Mouse (Mus musculus): ENCODE measurements at regions not wholly inside any gene's neighbourhood (a gene's known extent, or its start where the extent isn't known, plus 50 kb on each side); places are given as distances from the start of the nearest gene placed in this dataset.

GRCm38 (mm10) chr14:99710656-99711177, 412.2 kb downstream of the Klf5 start:
- DNase-seq (ENCODE audit: low read depth, low spot score), result no peak

GRCm38 (mm10) chr14:99712624-99713023, 414.1 kb downstream of the Klf5 start:
- no peak for DNase-seq (ENCODE audit: low read depth, low spot score)

GRCm38 (mm10) chr14:99713069-99713830, 414.8 kb downstream of the Klf5 start:
- DNase-seq (ENCODE audit: low read depth, low spot score), result no peak

DNA sequence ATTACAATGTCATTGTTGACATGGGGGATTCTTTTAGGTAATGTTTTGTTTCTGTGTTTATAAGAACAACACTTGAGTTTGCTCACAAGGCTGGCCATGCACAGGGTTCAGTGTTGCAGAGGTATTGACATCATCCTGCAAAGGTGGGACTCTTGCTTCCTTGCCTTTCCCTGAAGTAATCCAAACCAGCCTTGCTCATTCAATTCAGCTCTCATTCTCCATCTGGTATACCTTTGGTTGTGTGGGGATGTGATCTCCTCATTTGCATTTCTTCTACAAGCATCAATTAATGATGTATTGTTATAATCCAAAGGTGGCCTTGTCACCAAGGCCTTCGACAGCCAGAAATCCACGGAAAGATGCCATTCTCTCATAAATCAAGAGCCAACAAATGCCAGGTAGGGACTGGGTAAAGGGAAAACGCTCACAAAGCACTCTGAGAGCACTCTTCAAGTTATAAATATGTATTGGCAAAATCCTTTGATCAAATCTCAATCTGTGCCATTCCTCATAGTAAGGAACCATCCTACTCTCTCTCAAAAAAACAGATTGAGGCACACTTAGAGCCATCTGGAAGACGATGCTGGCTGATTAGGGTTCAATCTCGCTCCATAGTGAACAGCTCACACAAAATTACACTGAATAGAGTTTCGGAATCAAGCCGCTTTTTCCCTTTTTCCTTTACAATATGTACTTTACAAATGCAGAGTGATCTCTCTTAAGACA, 435.1 kb downstream of the Klf5 start:
- no peak for DNase-seq (ENCODE audit: low read depth, low spot score)

GRCm38 (mm10) chr14:99734200-99734567, 435.7 kb downstream of the Klf5 start:
- DNase-seq (ENCODE audit: low read depth, low spot score), result no peak

DNA sequence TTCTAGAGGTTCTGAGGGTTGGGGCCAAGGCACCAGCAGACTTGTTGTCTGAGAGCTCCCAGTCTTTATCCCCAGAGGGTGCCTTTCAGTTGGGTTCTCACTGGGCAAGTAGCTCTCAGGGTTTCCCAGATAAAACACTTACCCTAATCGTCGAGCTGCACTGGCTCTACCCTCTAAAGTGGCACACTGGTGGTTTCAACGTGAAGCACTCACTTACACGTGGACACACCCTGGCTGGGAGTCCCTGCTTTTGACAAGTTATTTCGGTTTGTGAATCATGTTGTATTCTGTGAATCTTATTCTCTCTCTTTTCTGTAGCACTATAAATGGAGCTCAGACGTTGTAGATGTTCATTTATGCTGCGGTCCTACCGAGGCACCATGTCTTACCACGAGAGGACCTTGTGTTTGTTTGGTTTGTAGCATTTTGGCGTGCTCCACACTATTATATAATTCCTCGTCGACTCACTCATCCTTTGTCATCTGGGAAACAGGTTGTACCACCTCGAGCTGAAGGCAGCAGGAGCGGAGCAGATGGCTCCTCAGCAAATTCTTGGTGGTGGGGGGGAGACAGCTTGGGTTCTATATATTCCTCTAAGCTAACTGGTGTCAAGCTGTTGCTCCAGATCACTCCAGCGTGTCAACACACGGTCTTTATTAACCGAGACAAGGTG, 445.3 kb downstream of the Klf5 start:
- no peak for DNase-seq (ENCODE audit: low read depth, low spot score)

- DNase-seq (ENCODE audit: low read depth, low spot score), result no peak
Observed at GRCm38 (mm10) chr14:99745209-99745608, 446.7 kb downstream of the Klf5 start.

DNA sequence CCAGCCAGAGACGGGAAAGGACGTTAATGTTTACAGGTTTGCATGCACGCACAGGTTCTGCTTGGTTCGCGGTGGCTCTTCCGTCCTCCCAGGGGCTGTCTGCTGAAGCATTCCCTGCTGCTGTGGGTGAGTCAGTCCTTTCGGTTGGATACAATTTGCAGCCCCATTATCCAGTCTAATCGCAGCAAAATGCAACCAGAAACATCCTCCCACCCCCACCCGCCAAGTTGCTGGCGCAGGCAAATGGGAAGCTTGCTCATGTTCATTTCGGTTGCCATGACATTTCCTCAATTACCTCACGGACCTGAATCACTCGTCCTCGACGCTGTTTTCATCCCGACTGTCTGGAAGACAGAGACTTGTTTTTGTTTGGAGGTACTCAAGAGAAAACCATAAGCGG, 449.7 kb downstream of the Klf5 start:
- no peak for DNase-seq (ENCODE audit: low read depth, low spot score)

- DNase-seq (ENCODE audit: low read depth, low spot score), result no peak
Observed at GRCm38 (mm10) chr14:99749308-99750305, 451.1 kb downstream of the Klf5 start.

GRCm38 (mm10) chr14:99758045-99758444, 459.6 kb downstream of the Klf5 start:
- no peak for DNase-seq (ENCODE audit: low read depth, low spot score)

- DNase-seq (ENCODE audit: low read depth, low spot score), result no peak
Observed at GRCm38 (mm10) chr14:99763336-99763735, 464.8 kb downstream of the Klf5 start.

DNA sequence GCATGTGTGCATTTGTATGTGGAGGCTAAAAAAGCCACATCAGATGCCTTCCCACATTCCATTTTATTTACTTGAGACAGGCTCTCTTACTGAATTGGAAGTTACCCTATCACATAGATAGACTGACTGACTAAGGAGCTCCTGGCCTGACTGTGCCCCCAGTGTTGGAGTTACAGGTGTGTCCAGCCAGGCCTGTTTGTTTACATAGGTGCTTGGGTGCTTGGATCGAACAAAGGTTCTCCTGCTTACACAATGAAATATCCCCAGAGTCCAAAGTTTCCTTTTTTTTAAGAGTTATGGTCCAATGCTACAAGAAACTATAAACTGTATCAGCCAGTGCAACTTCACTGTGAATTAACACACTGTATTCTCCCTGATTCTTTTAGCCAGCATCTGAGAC, 472.5 kb downstream of the Klf5 start:
- no peak for DNase-seq (ENCODE audit: low read depth, low spot score)

GRCm38 (mm10) chr14:99772774-99773423, 474.4 kb downstream of the Klf5 start:
- no peak for DNase-seq (ENCODE audit: low read depth, low spot score)

- no peak for DNase-seq (ENCODE audit: low read depth, low spot score)
Observed at GRCm38 (mm10) chr14:99778477-99778876, 480.0 kb downstream of the Klf5 start.

DNA sequence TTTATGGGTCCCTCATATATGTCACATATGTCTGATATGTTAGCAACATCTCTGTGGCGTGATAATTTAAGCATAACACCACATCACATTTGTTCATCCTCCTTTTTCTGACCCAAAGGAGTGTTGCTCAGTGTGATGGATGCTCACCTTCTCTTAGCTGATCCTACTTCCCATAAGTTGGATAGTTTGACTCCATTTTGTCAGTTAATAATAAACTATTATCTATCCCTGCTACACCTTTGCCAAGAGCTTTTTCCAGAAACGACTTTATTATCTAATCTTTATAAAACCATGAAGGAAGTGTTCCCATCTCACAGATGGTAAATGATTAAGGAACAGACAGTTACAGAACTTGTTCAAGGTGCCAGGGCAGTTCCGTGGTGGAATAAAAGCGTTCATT, 480.5 kb downstream of the Klf5 start:
- DNase-seq (ENCODE audit: low read depth, low spot score), result no peak

DNA sequence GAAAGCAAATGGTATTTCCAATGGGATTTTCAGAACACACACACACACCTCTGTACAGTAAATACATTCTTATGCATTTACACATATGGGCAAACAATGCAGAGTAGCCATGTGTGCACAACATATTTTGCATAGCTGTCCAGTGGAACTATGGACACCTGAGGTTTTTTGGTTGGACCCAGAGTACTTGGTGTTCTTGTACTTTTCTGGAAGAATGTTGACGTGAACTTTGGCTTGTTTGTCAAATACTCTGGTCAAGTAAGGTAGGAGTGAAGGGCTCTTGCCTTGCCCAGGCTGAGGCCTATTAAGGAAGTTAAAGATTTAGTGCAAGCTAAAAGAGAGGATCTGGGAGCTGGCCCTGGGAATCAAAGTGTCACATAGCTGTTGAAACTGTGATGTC, 485.2 kb downstream of the Klf5 start:
- DNase-seq (ENCODE audit: low read depth, low spot score), result no peak

- no peak for DNase-seq (ENCODE audit: low read depth, low spot score)
Observed at GRCm38 (mm10) chr14:99785106-99785505, 486.6 kb downstream of the Klf5 start.

- DNase-seq (ENCODE audit: low read depth, low spot score), result no peak
Observed at GRCm38 (mm10) chr14:99786367-99786766, 487.9 kb downstream of the Klf5 start.

DNA sequence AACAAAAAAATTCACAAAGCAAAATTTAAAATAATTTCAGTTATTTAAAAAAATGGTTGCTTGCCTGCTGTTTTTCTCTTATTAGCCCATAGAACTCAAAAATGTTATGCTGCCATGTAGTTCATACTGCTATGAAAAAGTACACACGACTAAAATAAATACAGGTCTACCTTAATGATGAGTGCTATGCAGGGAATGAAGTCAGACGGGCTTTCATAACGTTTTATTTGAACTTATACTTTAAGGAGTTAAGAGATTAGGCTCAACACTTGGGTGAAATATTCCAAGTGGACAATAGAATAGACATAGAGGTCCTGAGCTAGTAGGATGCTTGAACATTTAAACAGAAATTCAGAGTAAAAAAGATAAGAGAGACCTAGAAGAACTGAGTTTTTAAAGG, 489.7 kb downstream of the Klf5 start:
- DNase-seq (ENCODE audit: low read depth, low spot score), result no peak

DNA sequence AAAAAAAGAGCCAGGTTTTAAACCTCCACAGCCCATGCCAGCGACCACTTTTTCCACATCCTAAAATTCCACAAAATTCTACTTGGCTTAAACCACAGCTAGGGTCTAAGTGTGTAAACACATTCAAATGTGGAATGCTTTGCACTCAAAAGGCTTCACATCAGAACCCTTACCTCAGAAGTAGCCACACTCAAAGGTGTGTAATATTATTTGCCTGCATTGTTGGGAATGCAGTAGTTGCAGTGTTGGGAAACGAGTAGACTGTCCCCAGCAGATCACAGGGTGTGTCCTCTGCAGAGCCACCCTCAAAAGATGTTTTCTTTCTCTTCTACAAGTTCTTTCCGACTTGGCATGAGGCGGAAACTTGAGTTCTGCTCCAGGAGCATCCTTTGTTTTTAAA, 488.2 kb downstream of the Klf12 start:
- DNase-seq (ENCODE audit: low read depth, low spot score), result no peak

DNA sequence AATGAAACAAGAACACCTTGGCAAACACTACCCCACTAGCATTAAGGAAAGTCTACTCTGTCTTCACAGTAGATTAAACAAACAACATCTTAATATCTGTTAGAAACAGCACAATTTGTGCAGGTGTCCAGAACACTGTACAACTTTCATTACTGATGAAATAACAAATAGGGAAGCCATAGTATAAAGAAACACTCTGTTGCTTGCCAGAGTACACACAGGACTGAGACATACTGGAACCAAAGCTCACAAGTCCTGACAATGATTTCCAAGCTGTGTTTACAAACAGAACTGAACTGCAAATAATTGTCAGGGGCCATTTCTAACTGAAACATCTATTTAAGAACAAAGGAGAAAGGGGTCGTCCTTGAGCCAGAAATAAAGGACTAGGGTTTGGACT, 478.4 kb downstream of the Klf12 start:
- DNase-seq (ENCODE audit: low read depth, low spot score), result no peak

Measured in CD4-positive, CD25-positive, alpha-beta regulatory T cell, adult 2 months (primary cell).